Mouse (Mus musculus): Measurements from ENCODE around the gene Vwa8. TPM values are rescaled to one million over a fixed set of nuclear protein-coding genes. Genes with fewer than 3 reads are reported as not detected.

Vwa8 gene
- total and polyA plus RNA-seq, 2 experiments from 2014 or later = 8.1 to 19.5 TPM

DNA sequence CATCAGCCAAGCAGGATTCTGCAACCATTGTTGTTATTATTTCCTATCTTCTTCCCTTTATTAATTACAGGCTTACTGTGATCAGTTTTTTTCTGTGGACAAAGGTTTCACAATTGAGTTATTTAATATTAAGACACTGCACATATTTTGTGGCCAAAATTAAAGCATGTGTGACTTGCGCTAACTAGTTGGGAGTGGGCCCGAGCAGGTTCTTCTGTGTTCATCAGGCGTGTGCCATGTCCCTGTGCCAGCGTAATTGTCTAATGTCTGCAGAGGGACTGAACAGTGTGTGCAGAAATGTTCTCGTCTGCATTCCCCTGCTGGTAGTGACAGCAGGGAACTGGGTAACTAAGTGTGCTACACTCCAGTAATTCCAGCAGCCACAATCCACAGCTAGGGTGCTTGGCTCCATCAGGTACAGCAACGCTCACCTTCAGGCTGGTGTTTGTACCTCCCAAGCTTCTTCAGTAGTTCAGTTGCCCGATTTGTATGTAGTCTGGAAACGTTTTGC is 182.4 kb downstream of the Vwa8 start:
- Histone ChIP-seq H3K36me3 (ENCODE audit: insufficient read depth, low read length) (no peaks in the 10 kb centered on the region), H3K4me2 (ENCODE audit: low read depth, low read length, poor library complexity, severe bottlenecking) (no peak overlapping the region), H3K9ac (replicated peaks; ENCODE audit: low read length, poor library complexity, severe bottlenecking) (no peak overlapping the region), H3K27ac (ENCODE audit: low read depth, low read length) (no peak overlapping the region), H3K4me1 (ENCODE audit: insufficient read depth, low read length) (no peaks in the 10 kb centered on the region), H3K27me3 (ENCODE audit: insufficient read depth, low read length) (no peaks in the 10 kb centered on the region), H3K4me3 (ENCODE audit: low read depth, low read length) (no peak overlapping the region), H3K9me3 (ENCODE audit: low read length) (no peaks in the 10 kb centered on the region)
- ATAC-seq (ENCODE audit: low FRiP score) (no peak), DNase-seq (ENCODE audit: low spot score) (no peak)
- no peak for TF ChIP-seq CTCF (IDR thresholded peaks at IDR 0.05)
- WGBS = 89% methylated on average over 8 of the region's 8 CpGs

DNA sequence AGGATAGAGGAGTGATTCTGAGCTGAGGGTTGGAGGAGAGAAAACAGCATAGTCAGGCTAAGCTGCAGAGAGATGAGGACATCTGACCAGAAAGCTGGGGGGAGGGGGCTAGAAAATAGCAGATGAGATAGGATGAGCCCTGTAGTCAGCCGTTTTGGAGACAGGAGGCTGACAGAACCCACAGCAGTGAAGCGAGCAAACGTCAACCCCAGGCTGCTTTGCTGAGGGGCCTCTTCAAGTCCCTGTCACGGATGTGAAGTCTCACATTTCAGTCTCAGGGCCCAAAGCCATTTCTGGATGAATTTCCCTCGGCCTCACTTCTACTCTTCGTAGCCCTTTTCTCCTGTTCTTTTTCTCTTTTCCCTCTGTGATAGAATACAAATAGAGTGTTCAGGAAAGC is 184.5 kb downstream of the Vwa8 start:
- H3K9me3 ChIP-seq (ENCODE audit: low read length) = no peaks in the 10 kb centered on the region
- H3K4me1 ChIP-seq (ENCODE audit: insufficient read depth, low read length) = no peaks in the 10 kb centered on the region
- TF ChIP-seq CTCF (IDR thresholded peaks at IDR 0.05) = no peak
- ATAC-seq (ENCODE audit: low FRiP score) (no peak), DNase-seq (ENCODE audit: low spot score) (no peak)
- H3K4me2 ChIP-seq (ENCODE audit: low read depth, low read length, poor library complexity, severe bottlenecking) = no peak overlapping the region
- no peak overlapping the region for H3K27ac ChIP-seq (ENCODE audit: low read depth, low read length)
- H3K4me3 ChIP-seq (ENCODE audit: low read depth, low read length) = no peak overlapping the region
- 65% methylated on average over 6 of the region's 6 CpGs for WGBS
- H3K27me3 ChIP-seq (ENCODE audit: insufficient read depth, low read length) = no peaks in the 10 kb centered on the region
- no peak overlapping the region for H3K9ac ChIP-seq (replicated peaks; ENCODE audit: low read length, poor library complexity, severe bottlenecking)
- no peaks in the 10 kb centered on the region for H3K36me3 ChIP-seq (ENCODE audit: insufficient read depth, low read length)

DNA sequence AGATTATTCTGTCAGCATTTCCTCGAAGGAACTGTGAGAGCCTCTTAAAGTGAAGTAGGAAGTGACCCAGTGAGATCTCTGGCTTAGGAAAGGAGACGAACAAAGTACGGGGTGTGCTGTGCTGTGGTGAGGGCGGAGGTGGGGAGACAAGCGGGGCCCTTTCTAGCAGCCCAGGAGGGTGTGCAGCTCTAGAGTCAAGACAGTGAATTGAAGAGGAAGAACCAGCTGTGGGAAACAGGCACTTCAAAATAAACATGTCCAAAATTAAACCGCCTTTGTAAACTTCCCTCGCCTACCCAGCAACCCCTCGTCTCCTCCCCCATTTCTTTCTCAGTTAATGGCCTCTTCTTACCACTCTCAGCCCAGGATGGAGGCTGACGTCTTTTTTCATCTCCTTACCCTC is 185.7 kb downstream of the Vwa8 start:
- H3K27ac ChIP-seq (ENCODE audit: low read depth, low read length) = no peak overlapping the region
- no peak overlapping the region for H3K9ac ChIP-seq (replicated peaks; ENCODE audit: low read length, poor library complexity, severe bottlenecking)
- H3K4me3 ChIP-seq (ENCODE audit: low read depth, low read length) = no peak overlapping the region
- H3K9me3 ChIP-seq (ENCODE audit: low read length) = no peaks in the 10 kb centered on the region
- no peak for TF ChIP-seq CTCF (IDR thresholded peaks at IDR 0.05)
- 67% methylated on average over 9 of the region's 9 CpGs for WGBS
- no peaks in the 10 kb centered on the region for H3K36me3 ChIP-seq (ENCODE audit: insufficient read depth, low read length)
- H3K4me2 ChIP-seq (ENCODE audit: low read depth, low read length, poor library complexity, severe bottlenecking) = no peak overlapping the region
- H3K27me3 ChIP-seq (ENCODE audit: insufficient read depth, low read length) = no peaks in the 10 kb centered on the region
- DNase-seq (ENCODE audit: low spot score) = no peak
- no peaks in the 10 kb centered on the region for H3K4me1 ChIP-seq (ENCODE audit: insufficient read depth, low read length)
- no peak for ATAC-seq (ENCODE audit: low FRiP score)

DNA sequence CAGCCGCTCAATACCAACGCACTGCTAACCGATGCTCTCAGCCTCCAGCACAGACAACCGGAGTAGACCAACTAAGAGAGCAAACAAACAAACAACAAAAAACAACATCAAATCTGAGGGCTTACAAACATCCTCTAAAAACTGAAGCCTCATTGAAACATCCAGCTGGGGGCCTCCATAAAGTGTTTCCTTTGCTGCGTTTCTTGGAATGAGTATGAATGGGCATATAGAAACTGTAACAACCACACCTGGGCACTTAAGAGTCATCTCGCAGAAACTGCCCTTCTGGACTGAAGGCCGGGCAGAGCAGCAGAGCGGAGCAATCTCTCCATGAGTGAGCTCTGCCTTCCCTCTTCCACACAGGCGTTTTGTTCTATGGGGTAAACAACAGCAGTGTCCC is 186.7 kb downstream of the Vwa8 start:
- WGBS = 84% methylated on average over 9 of the region's 9 CpGs
- Histone ChIP-seq H3K27me3 (ENCODE audit: insufficient read depth, low read length) (no peaks in the 10 kb centered on the region), H3K9ac (replicated peaks; ENCODE audit: low read length, poor library complexity, severe bottlenecking) (no peak overlapping the region), H3K4me3 (ENCODE audit: low read depth, low read length) (no peak overlapping the region), H3K27ac (ENCODE audit: low read depth, low read length) (no peak overlapping the region), H3K36me3 (ENCODE audit: insufficient read depth, low read length) (no peaks in the 10 kb centered on the region), H3K4me1 (ENCODE audit: insufficient read depth, low read length) (no peaks in the 10 kb centered on the region), H3K9me3 (ENCODE audit: low read length) (no peaks in the 10 kb centered on the region), H3K4me2 (ENCODE audit: low read depth, low read length, poor library complexity, severe bottlenecking) (no peak overlapping the region)
- no peak for ATAC-seq (ENCODE audit: low FRiP score)
- DNase-seq (ENCODE audit: low spot score) = no peak
- TF ChIP-seq CTCF (IDR thresholded peaks at IDR 0.05) = no peak

GRCm38 (mm10) chr14:79047186-79047585 is 198.3 kb downstream of the Vwa8 start:
- H3K4me1 ChIP-seq (ENCODE audit: insufficient read depth, low read length) = no peaks in the 10 kb centered on the region
- 84% methylated on average over 2 of the region's 2 CpGs for whole genome bisulfite sequencing
- no peaks in the 10 kb centered on the region for H3K9me3 ChIP-seq (ENCODE audit: low read length)
- no peak for DNase-seq (ENCODE audit: low spot score)
- H3K4me3 ChIP-seq (ENCODE audit: low read depth, low read length) = no peak overlapping the region
- H3K27me3 ChIP-seq (ENCODE audit: insufficient read depth, low read length) = no peaks in the 10 kb centered on the region
- no peak for TF ChIP-seq CTCF (IDR thresholded peaks at IDR 0.05)
- no peak overlapping the region for H3K27ac ChIP-seq (ENCODE audit: low read depth, low read length)
- no peaks in the 10 kb centered on the region for H3K36me3 ChIP-seq (ENCODE audit: insufficient read depth, low read length)
- H3K9ac ChIP-seq (replicated peaks; ENCODE audit: low read length, poor library complexity, severe bottlenecking) = no peak overlapping the region
- H3K4me2 ChIP-seq (ENCODE audit: low read depth, low read length, poor library complexity, severe bottlenecking) = no peak overlapping the region
- ATAC-seq (ENCODE audit: low FRiP score) = no peak

GRCm38 (mm10) chr14:79047956-79048355 is 199.1 kb downstream of the Vwa8 start:
- no peak overlapping the region for H3K27ac ChIP-seq (ENCODE audit: low read depth, low read length)
- no peaks in the 10 kb centered on the region for H3K9me3 ChIP-seq (ENCODE audit: low read length)
- no peak for ATAC-seq (ENCODE audit: low FRiP score)
- H3K36me3 ChIP-seq (ENCODE audit: insufficient read depth, low read length) = no peaks in the 10 kb centered on the region
- no peak overlapping the region for H3K9ac ChIP-seq (replicated peaks; ENCODE audit: low read length, poor library complexity, severe bottlenecking)
- H3K4me3 ChIP-seq (ENCODE audit: low read depth, low read length) = no peak overlapping the region
- H3K4me1 ChIP-seq (ENCODE audit: insufficient read depth, low read length) = no peaks in the 10 kb centered on the region
- H3K27me3 ChIP-seq (ENCODE audit: insufficient read depth, low read length) = no peaks in the 10 kb centered on the region
- no peak overlapping the region for H3K4me2 ChIP-seq (ENCODE audit: low read depth, low read length, poor library complexity, severe bottlenecking)
- TF ChIP-seq CTCF (IDR thresholded peaks at IDR 0.05) = no peak
- 87% methylated on average over 6 of the region's 6 CpGs for WGBS
- no peak for DNase-seq (ENCODE audit: low spot score)
